Mouse (Mus musculus) midbrain, postnatal 0 days (tissue): ENCODE measurements at regions not wholly inside any gene's neighbourhood (a gene's known extent, or its start where the extent isn't known, plus 50 kb on each side); places are given as distances from the start of the nearest gene placed in this dataset.

Source experiments
- ATAC-seq: fragments of 200-750 bp; cut with Nextera tagmentation; 2 replicates; pipeline ENCODE4 v1.8.0; 2017; ENCODE audit warnings: moderate number of reproducible peaks, mild to moderate bottlenecking, moderate TSS enrichment, moderate library complexity; ENCODE audit not compliant: low FRiP score
- DNase-seq: peaks from one replicate; pipeline ENCODE4 v3.0.0-alpha.2; 2015; ENCODE audit warnings: low spot score
- H3K27ac ChIP-seq: fragments of 300-500 bp; sonication (generic); 2 replicates; pipeline ENCODE4 v1.5.1; 2014; ENCODE audit warnings: low read depth, mild to moderate bottlenecking, low read length, mixed read lengths
- H3K27me3 ChIP-seq: fragments of 300-500 bp; sonication (generic); 2 replicates; pipeline ENCODE4 v1.6.1; 2014; ENCODE audit warnings: low read length, control low read depth, mixed read lengths; ENCODE audit not compliant: insufficient read depth
- H3K36me3 ChIP-seq: fragments of 300-500 bp; sonication (generic); 2 replicates; pipeline ENCODE4 v1.6.1; 2014; ENCODE audit warnings: low read length, control low read depth, mixed read lengths; ENCODE audit not compliant: insufficient read depth
- H3K4me1 ChIP-seq: fragments of 300-500 bp; sonication (generic); 2 replicates; pipeline ENCODE4 v1.6.1; 2014; ENCODE audit warnings: mild to moderate bottlenecking, control low read depth, antibody characterized with exemption, low read length, mixed read lengths; ENCODE audit not compliant: insufficient read depth
- H3K4me2 ChIP-seq: fragments of 300-500 bp; sonication (generic); 2 replicates; pipeline ENCODE4 v1.6.1; 2014; ENCODE audit warnings: low read depth, mild to moderate bottlenecking, low read length, mixed read lengths; ENCODE audit not compliant: poor library complexity, severe bottlenecking
- H3K4me3 ChIP-seq: fragments of 300-500 bp; sonication (generic); 2 replicates; pipeline ENCODE4 v1.5.1; 2014; ENCODE audit warnings: low read depth, mild to moderate bottlenecking, low read length, moderate library complexity
- H3K9ac ChIP-seq: fragments of 300-500 bp; sonication (generic); replicated peaks from 2 replicates; pipeline ENCODE4 v1.6.1; 2014; ENCODE audit warnings: mild to moderate bottlenecking, low read length, moderate library complexity, mixed read lengths; ENCODE audit not compliant: poor library complexity, severe bottlenecking
- H3K9me3 ChIP-seq: fragments of 300-500 bp; sonication (generic); 2 replicates; pipeline ENCODE4 v1.6.1; 2016; ENCODE audit warnings: low read length, control low read depth
- CTCF ChIP-seq: IDR thresholded peaks from 2 replicates; pipeline ENCODE4 v1.5.1; 2016; ENCODE audit warnings: antibody characterized with exemption, mild to moderate bottlenecking
- WGBS: fragments of 180-500 bp; shearing (Covaris S2); extraction: QIAGEN DNeasy Blood & Tissue Kit; methylation state at CpG from one replicate; pipeline ENCODE4 v1.1.7; 2014; 5-methylcytosine and 5-hydroxymethylcytosine counted together

DNA sequence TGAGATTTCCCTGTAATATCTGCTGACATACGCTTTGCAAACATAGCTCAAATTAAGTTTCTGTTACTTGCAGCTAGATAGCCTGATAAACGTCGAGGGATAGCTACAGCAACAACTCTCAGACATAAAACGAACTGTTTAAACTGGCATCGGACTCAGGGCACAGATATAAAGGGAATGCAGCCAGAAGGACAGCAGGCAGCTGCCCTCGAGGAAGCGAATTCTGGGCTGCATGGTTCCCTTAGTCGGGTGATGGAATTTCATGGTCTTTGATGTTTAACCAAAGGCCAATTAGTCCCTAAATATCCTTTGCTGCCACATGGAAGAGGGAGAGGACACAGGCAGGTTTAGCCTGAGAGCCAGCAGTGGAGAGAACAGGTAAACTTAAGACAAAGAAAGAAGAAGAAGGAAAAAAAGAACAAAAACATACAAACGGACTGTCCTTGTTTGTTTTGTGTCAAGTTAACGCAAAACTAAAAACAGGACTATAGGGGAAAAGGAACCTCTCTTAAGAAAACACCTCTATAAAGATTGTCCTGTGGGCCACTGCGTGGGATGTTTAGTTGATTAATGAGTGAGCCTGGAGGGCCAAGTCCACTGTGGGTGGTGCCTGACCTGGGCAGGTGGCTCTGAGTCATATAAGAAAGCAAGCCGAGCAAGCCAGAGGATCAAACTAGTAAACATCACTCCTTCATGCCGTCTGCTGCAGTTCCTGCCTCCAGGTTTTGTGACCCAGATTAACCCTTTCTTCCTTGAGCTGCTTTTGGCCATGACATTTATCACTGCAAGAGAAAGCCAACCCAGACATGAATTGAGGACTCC is 255.5 kb downstream of the Gm4791 start:
- H3K27ac ChIP-seq, result no peak overlapping the region
- no peak for TF ChIP-seq CTCF
- H3K4me2 ChIP-seq, result no peak overlapping the region
- no peak overlapping the region for H3K4me3 ChIP-seq
- H3K36me3 ChIP-seq, result no peaks in the 10 kb centered on the region
- H3K9ac ChIP-seq, result no peak overlapping the region
- DNase-seq, result no peak
- no peak for ATAC-seq
- no peaks in the 10 kb centered on the region for H3K4me1 ChIP-seq
- H3K9me3 ChIP-seq, result no peaks in the 10 kb centered on the region
- no peaks in the 10 kb centered on the region for H3K27me3 ChIP-seq
- 49% methylated on average over 13 of the region's 13 CpGs for WGBS

DNA sequence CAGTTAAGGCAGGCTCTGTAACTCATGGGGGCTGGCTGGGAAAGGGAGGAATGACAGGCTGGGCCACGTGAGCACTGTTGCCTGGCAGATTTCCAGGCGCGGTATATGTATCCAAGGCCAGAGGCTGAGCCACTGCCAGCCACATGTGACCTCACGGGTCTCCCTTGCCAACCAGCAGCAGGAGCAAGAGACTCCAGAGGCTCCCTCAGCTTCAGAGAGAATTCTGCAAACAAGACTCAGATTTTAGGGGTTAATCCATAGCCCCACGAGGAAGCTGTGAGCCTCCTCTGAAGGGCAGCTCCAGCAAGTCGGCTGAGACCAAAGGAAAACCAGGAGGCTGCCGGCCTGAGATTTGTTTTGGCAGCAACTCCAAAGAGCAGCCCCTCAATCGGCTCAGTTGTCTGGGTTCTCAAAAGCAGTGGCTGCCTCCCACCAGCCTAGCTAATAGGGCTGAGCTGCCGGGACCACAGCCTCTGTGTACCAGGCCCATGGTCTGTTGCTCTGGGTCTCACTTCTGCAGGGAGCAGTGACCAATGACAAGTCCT is 264.0 kb upstream of the Cadm1 start:
- H3K4me3 ChIP-seq, result no peak overlapping the region
- ATAC-seq (peak; percentile 72; the same call in 1 of the 2 replicates), DNase-seq (peak; percentile 82)
- no peak overlapping the region for H3K4me2 ChIP-seq
- H3K27ac ChIP-seq, result no peak overlapping the region
- WGBS, result 33% methylated on average over 9 of the region's 9 CpGs
- TF ChIP-seq CTCF, result no peak
- H3K9me3 ChIP-seq, result no peaks in the 10 kb centered on the region
- H3K4me1 ChIP-seq, result no peaks in the 10 kb centered on the region
- no peak overlapping the region for H3K9ac ChIP-seq
- no peaks in the 10 kb centered on the region for H3K36me3 ChIP-seq
- no peaks in the 10 kb centered on the region for H3K27me3 ChIP-seq

DNA sequence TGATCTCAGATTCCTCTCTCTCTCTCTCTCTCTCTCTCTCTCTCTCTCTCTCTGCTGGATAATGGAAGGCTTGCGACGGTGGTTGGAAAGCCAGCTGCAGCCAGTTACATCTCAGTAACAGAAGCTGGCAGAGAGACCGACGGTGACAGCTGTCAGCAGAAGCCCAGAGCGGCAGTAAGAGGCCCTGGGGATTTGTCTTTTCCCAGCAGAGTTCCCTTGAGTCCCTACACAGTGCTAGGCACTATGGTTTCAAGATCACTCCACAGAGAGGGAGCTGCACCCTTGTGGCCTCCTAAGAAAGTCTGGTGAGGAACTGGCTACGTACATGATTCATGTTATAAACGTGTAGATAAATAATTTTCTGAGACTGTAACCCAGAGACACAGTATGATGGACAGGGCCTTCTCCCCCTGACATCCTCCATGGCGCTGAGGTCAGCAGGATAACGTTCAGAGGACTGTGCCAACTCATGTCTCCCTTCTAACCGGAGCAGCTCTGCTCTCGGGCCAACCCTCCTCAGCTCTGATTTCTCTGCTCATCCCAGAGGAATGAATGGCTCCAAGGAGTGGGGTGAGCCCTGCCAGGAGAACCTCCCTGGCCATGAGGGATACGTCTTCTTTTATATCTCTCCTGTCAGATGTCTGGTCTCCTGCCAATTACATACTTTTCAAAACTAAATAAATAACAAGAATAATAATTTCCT is 253.5 kb upstream of the Cadm1 start:
- no peak for ATAC-seq
- no peaks in the 10 kb centered on the region for H3K9me3 ChIP-seq
- H3K27ac ChIP-seq, result no peak overlapping the region
- no peak overlapping the region for H3K4me3 ChIP-seq
- H3K36me3 ChIP-seq, result no peaks in the 10 kb centered on the region
- TF ChIP-seq CTCF, result no peak
- no peaks in the 10 kb centered on the region for H3K27me3 ChIP-seq
- no peaks in the 10 kb centered on the region for H3K4me1 ChIP-seq
- 45% methylated on average over 12 of the region's 12 CpGs for WGBS
- H3K4me2 ChIP-seq, result no peak overlapping the region
- H3K9ac ChIP-seq, result no peak overlapping the region
- peak; percentile 46 for DNase-seq

DNA sequence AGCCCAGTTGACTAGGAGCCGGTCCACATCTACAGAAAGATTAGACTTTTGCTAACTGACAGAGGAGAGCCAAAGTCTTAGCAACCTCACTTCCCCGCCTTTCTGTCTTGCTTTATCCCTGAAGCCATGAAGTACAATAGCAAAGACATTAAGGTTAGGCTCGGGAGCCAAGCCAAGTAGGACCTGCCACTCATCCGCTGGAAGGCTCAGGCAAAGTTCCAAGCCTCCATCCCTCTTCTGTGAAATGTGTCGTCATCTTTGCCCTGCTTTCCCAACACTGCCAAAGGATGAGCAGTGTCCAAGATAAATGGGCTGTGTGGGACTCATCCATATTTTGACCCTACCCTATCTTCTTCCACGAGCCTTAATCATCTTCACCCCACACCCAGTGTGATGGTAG is 250.6 kb upstream of the Cadm1 start:
- Histone ChIP-seq H3K9me3 (no peaks in the 10 kb centered on the region), H3K9ac (no peak overlapping the region), H3K27ac (no peak overlapping the region), H3K4me3 (no peak overlapping the region), H3K4me2 (no peak overlapping the region), H3K27me3 (no peaks in the 10 kb centered on the region), H3K4me1 (no peaks in the 10 kb centered on the region), H3K36me3 (no peaks in the 10 kb centered on the region)
- TF ChIP-seq CTCF, result no peak
- DNase-seq (no peak), ATAC-seq (no peak)
- 66% methylated on average over 6 of the region's 6 CpGs for WGBS

DNA sequence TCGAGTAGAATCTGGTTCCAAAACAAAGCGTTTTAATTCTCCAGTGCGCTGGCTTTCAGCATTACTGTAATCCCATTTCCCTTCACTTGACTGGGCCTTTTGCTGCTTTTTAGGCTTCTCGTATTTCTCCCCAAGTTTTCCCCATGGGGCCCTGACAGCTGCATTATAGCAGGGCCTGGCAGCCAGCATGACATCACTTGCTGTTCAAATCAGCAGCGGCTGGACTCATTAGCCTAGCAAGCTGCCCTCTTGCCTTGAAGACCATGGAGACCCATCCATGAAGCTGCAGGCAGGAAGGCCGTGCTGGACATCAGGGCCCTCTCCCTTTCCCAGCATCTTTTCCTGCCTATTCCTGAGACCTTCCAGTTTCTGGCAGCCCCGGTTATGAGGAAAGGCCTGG is 249.8 kb upstream of the Cadm1 start:
- H3K4me1 ChIP-seq, result no peaks in the 10 kb centered on the region
- H3K4me3 ChIP-seq, result no peak overlapping the region
- no peaks in the 10 kb centered on the region for H3K9me3 ChIP-seq
- H3K27ac ChIP-seq, result no peak overlapping the region
- no peak overlapping the region for H3K9ac ChIP-seq
- no peaks in the 10 kb centered on the region for H3K36me3 ChIP-seq
- H3K27me3 ChIP-seq, result no peaks in the 10 kb centered on the region
- no peak for TF ChIP-seq CTCF
- DNase-seq (peak; percentile 69), ATAC-seq (no peak)
- WGBS, result 29% methylated on average over 7 of the region's 7 CpGs
- no peak overlapping the region for H3K4me2 ChIP-seq

DNA sequence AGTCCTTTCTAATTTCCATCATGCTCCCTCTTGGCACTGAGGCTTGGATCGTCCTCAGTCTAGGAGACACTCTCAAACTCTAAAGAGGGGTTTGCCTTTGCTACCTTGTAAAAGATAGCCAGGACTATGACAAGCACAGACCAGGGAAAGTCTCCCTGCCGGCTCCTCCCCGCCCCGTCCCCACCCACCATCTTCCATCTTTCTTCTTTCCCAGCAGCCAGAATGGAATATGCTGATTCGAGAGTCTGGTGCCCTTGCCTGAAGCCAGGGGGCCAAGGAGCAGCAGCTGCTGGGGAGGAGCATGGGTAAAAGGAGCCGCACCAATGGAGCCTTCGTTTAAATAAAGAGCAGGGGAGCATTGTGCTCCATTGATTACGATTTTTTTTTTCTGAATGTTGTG is 249.4 kb upstream of the Cadm1 start:
- no peaks in the 10 kb centered on the region for H3K4me1 ChIP-seq
- H3K27me3 ChIP-seq, result no peaks in the 10 kb centered on the region
- DNase-seq (peak; percentile 42), ATAC-seq (no peak)
- 31% methylated on average over 8 of the region's 8 CpGs for WGBS
- TF ChIP-seq CTCF, result peak; percentile 16; the same call in 1 of the 2 replicates
- no peak overlapping the region for H3K4me3 ChIP-seq
- no peak overlapping the region for H3K27ac ChIP-seq
- H3K9ac ChIP-seq, result no peak overlapping the region
- no peaks in the 10 kb centered on the region for H3K36me3 ChIP-seq
- H3K9me3 ChIP-seq, result no peaks in the 10 kb centered on the region
- H3K4me2 ChIP-seq, result no peak overlapping the region
